Mouse (Mus musculus) testis, adult 2 months (tissue): ENCODE results near the gene Gpr157. TPM values are rescaled to one million over a fixed set of nuclear protein-coding genes. Genes with fewer than 3 reads are reported as not detected.

Experiments
- H3K27ac ChIP-seq: fragments of 200-500 bp; 2 replicates; pipeline ENCODE4 v1.5.1; 2012; ENCODE audit warnings: low read depth, low read length; ENCODE audit not compliant: control insufficient read depth, insufficient read depth
- H3K27me3 ChIP-seq: fragments of 200-500 bp; 2 replicates; pipeline ENCODE4 v1.6.1; 2012; ENCODE audit warnings: mild to moderate bottlenecking, low read length, moderate library complexity; ENCODE audit not compliant: control insufficient read depth, insufficient read depth
- H3K36me3 ChIP-seq: fragments of 200-500 bp; 2 replicates; pipeline ENCODE4 v1.6.1; 2012; ENCODE audit warnings: mild to moderate bottlenecking, low read length; ENCODE audit not compliant: control insufficient read depth, insufficient read depth
- H3K4me1 ChIP-seq: fragments of 200-500 bp; 2 replicates; pipeline ENCODE4 v1.6.1; 2012; ENCODE audit warnings: low read length; ENCODE audit not compliant: control insufficient read depth, insufficient read depth
- H3K4me3 ChIP-seq: fragments of 200-500 bp; 2 replicates; pipeline ENCODE4 v1.5.1; 2012; ENCODE audit warnings: low read depth, mild to moderate bottlenecking, low read length, moderate library complexity, mixed read lengths; ENCODE audit not compliant: control insufficient read depth
- CTCF ChIP-seq: fragments of 200-500 bp; IDR thresholded peaks from 2 replicates; pipeline ENCODE4 v1.5.1; 2012; ENCODE audit warnings: low read depth, mild to moderate bottlenecking, inconsistent platforms, low read length, moderate library complexity; ENCODE audit not compliant: control insufficient read depth, insufficient read depth, insufficient replicate concordance
- POLR2A ChIP-seq: fragments of 200-500 bp; IDR thresholded peaks from 2 replicates; pipeline ENCODE4 v1.6.1; 2012; ENCODE audit warnings: low read depth, mild to moderate bottlenecking, inconsistent platforms, low read length, moderate library complexity; ENCODE audit not compliant: control insufficient read depth
- polyA plus RNA-seq: library from polyadenylated mRNA; depleted of rRNA; stranded (reverse); fragments of >200 nt; gene quantifications from 2 replicates; pipeline ENCODE4 v1.2.3, GENCODE M21; 2012

Gpr157 gene
- polyA plus RNA-seq, 1 experiment: 0.96 TPM

- no peaks in the 10 kb centered on the region for H3K36me3 ChIP-seq
- no peaks in the 10 kb centered on the region for H3K27me3 ChIP-seq
- H3K27ac ChIP-seq: no peak overlapping the region
- H3K4me3 ChIP-seq: no peak overlapping the region
- TF ChIP-seq POLR2A: no peak
- no peak for TF ChIP-seq CTCF
- H3K4me1 ChIP-seq: peaks cover 7% of the 10 kb centered on the region
Observed at GRCm38 (mm10) chr4:150075350-150075749, 11.8 kb upstream of the Gpr157 start.

DNA sequence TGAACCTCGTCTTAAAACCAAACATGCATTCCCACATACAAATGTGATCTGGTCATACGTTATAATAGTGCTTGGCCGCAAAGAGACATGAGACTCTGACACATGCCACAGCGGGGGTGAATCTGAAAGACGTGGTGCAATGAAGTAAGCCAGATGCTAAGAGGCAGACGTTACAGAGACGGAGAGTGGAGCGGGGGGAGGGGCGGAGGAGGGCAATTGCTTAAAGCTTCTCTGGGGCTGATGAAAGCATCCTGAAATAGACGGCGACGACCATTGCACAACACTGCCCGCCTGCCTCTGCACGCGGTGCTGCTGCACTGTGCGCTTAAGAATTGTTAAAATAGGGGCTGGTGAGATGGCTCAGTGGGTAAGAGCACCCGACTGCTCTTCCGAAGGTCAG is 11.0 kb upstream of the Gpr157 start:
- TF ChIP-seq POLR2A (no peak), CTCF (no peak)
- no peaks in the 10 kb centered on the region for H3K27me3 ChIP-seq
- H3K4me1 ChIP-seq: peaks cover 7% of the 10 kb centered on the region
- no peak overlapping the region for H3K4me3 ChIP-seq
- no peaks in the 10 kb centered on the region for H3K36me3 ChIP-seq
- H3K27ac ChIP-seq: no peak overlapping the region

DNA sequence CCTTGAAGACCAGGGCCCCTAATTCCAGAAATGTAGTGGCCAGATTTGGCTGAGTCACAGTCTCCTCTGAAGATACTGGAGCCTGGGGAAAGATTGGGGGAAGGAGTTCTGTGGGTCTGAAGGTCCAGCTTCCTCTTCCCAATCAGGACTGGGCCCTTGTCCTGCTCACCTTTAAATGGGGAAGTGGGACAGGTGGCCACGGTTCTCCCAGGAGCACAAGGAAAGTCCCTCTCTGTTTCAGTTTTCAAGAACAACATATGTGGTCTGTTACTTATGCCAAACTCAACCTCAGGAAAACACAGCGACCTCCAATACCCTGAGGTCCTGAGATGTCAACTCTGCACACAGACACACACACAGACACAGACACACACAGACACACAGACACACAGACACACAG is 8.5 kb upstream of the Gpr157 start:
- Histone ChIP-seq H3K27ac (no peak overlapping the region), H3K4me1 (no peaks in the 10 kb centered on the region; the same call in 1 of the 2 replicates), H3K36me3 (no peaks in the 10 kb centered on the region), H3K27me3 (no peaks in the 10 kb centered on the region), H3K4me3 (no peak overlapping the region)
- no peak for TF ChIP-seq CTCF
- TF ChIP-seq POLR2A: no peak

GRCm38 (mm10) chr4:150079244-150079643 is 7.9 kb upstream of the Gpr157 start:
- Histone ChIP-seq H3K36me3 (no peaks in the 10 kb centered on the region), H3K4me3 (no peak overlapping the region), H3K4me1 (no peaks in the 10 kb centered on the region; the same call in none of the 2 replicates), H3K27ac (no peak overlapping the region), H3K27me3 (no peaks in the 10 kb centered on the region)
- no peak for TF ChIP-seq CTCF
- TF ChIP-seq POLR2A: 0 out of 2 replicates have a peak, but pooled peaks have one; percentile 14

DNA sequence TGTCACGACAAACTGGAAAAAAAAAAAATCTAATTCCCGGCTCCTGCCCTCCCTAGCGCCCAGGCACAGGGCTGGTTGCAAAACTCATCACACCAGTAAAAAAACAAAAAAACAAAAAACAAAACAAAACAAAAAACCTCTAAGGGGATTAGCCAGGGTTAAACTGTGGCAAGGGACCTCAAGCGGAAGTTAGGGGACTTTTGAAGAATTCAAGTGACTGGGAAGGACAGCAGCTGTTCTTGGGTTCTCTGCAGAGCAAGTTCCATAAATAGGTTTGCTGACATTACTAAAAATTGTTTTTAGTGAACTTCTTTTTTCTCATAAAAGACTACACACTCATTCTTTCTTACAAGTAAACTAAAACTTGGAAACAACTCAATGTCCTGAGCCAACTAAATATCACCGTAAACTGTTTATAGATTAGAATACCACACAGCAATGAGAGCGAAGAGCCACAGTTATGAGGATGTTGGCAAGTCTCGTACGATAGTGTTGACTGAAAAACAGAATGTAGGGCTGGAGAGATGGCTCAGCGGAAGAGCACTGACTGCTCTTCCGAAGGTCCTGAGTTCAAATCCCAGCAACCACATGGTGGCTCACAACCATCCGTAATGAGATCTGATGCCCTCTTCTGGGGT is 6.7 kb upstream of the Gpr157 start:
- Histone ChIP-seq H3K4me3 (no peak overlapping the region), H3K4me1 (no peaks in the 10 kb centered on the region; the same call in none of the 2 replicates), H3K27me3 (no peaks in the 10 kb centered on the region), H3K27ac (no peak overlapping the region), H3K36me3 (no peaks in the 10 kb centered on the region)
- TF ChIP-seq CTCF (no peak), POLR2A (no peak)

- no peak overlapping the region for H3K4me3 ChIP-seq
- no peaks in the 10 kb centered on the region for H3K36me3 ChIP-seq
- H3K4me1 ChIP-seq: no peaks in the 10 kb centered on the region; the same call in none of the 2 replicates
- H3K27ac ChIP-seq: no peak overlapping the region
- TF ChIP-seq CTCF: peak; percentile 70; the same call in 1 of the 2 replicates
- TF ChIP-seq POLR2A: no peak
- no peaks in the 10 kb centered on the region for H3K27me3 ChIP-seq
Observed at GRCm38 (mm10) chr4:150085366-150085765, 1.8 kb upstream of the Gpr157 start.

- H3K36me3 ChIP-seq: no peaks in the 10 kb centered on the region
- H3K27ac ChIP-seq: no peak overlapping the region
- TF ChIP-seq CTCF: no peak
- TF ChIP-seq POLR2A: no peak
- no peaks in the 10 kb centered on the region; the same call in none of the 2 replicates for H3K4me1 ChIP-seq
- no peaks in the 10 kb centered on the region for H3K27me3 ChIP-seq
- peak overlapping the region; percentile 41 for H3K4me3 ChIP-seq
Observed at GRCm38 (mm10) chr4:150086841-150087160, 364 bp upstream of the Gpr157 start.
